Mouse (Mus musculus) lung, embryonic 15.5 days (tissue): ENCODE data around the gene Scn10a. TPM values are rescaled to one million over a fixed set of nuclear protein-coding genes. Genes with fewer than 3 reads are reported as not detected.

Source experiments
- ATAC-seq: fragments of 200-750 bp; cut with Nextera tagmentation; 2 replicates; pipeline ENCODE4 v1.8.0; 2017; ENCODE audit warnings: moderate number of reproducible peaks, borderline replicate concordance; ENCODE audit not compliant: low FRiP score, low TSS enrichment; ENCODE audit errors: extremely low read depth
- H3K27ac ChIP-seq: fragments of 300-500 bp; sonication (generic); 2 replicates; pipeline ENCODE4 v1.5.1; 2015; ENCODE audit warnings: moderate library complexity, mild to moderate bottlenecking, inconsistent platforms
- H3K27me3 ChIP-seq: fragments of 300-500 bp; sonication (generic); 2 replicates; pipeline ENCODE4 v1.6.1; 2015; ENCODE audit warnings: inconsistent platforms
- H3K36me3 ChIP-seq: fragments of 300-500 bp; sonication (generic); 2 replicates; pipeline ENCODE4 v1.6.1; 2015; ENCODE audit warnings: inconsistent platforms
- H3K4me1 ChIP-seq: fragments of 300-500 bp; sonication (generic); 2 replicates; pipeline ENCODE4 v1.6.1; 2015; ENCODE audit warnings: inconsistent platforms
- H3K4me2 ChIP-seq: fragments of 300-500 bp; sonication (generic); 2 replicates; pipeline ENCODE4 v1.6.1; 2015; ENCODE audit warnings: inconsistent platforms, mild to moderate bottlenecking, moderate library complexity
- H3K4me3 ChIP-seq: fragments of 300-500 bp; sonication (generic); 2 replicates; pipeline ENCODE4 v1.5.1; 2015; ENCODE audit warnings: mild to moderate bottlenecking, inconsistent platforms
- H3K9ac ChIP-seq: fragments of 300-500 bp; sonication (generic); 2 replicates; pipeline ENCODE4 v1.6.1; 2015; ENCODE audit warnings: inconsistent platforms
- H3K9me3 ChIP-seq: fragments of 300-500 bp; sonication (generic); 2 replicates; pipeline ENCODE4 v1.6.1; 2016; ENCODE audit warnings: inconsistent platforms
- WGBS: fragments of 180-500 bp; shearing (Covaris S2); methylation state at CpG from one replicate; pipeline ENCODE4 v1.1.7; 2015; 5-methylcytosine and 5-hydroxymethylcytosine counted together
- polyA plus RNA-seq: library from polyadenylated mRNA; unstranded; fragments of >200 nt; fragmentation: Nextera tagmentation; extraction: Ambion mirVana; gene quantifications from 2 replicates; pipeline ENCODE4 v1.2.1, GENCODE M21; 2015

Scn10a gene
- polyA plus RNA-seq, 1 experiment from 2014 or later = 0.09 TPM

DNA sequence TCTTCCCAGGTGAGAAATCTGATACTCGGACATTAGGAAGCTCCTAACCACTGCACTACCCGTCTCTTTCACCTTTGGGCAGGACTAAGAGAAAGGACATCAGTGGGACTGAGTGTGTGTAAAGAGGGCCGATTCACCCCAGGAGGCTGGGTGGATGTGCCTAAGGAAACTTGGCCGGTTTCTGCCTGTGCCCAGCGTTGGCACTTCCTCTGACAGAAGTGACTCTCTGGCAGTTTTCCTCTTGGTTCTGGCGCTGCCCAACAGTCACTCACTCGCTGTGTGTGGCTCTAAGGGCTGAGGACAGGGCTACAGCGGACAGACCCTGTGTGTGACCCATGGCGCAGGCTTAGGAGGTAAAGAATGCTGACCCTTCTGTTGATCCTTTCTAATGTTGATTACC lies 148.5 kb downstream of the Scn10a start:
- Histone ChIP-seq H3K36me3 (no peaks in the 10 kb centered on the region), H3K27me3 (peaks cover 58% of the 10 kb centered on the region), H3K4me2 (no peak overlapping the region), H3K27ac (no peak overlapping the region), H3K4me1 (peaks cover 3% of the 10 kb centered on the region; the same call in 1 of the 2 replicates), H3K9ac (no peak overlapping the region), H3K9me3 (no peaks in the 10 kb centered on the region), H3K4me3 (no peak overlapping the region)
- ATAC-seq = no peak
- WGBS = 22% methylated on average over 9 of the region's 9 CpGs

DNA sequence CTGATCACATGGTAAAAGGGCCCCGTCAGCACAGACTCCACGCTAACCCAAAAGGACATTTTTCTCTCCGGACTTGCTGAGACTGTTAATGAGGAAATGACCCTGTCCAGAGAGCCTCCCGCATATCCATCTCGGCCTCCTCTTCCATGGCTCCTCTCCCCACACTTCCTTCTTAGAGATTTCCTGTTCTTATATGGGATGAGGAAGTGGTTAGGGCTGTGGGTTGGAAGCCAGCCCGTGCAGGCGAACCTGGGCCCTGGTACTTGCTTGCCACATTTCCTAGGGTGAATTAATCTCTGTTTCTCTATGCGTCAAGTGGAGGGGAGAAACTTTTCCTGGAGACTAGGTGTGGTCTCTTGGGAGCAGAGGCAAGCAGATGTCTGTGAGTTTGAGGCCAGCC lies 150.4 kb downstream of the Scn10a start:
- ATAC-seq = no peak
- peaks cover 44% of the 10 kb centered on the region for H3K27me3 ChIP-seq

DNA sequence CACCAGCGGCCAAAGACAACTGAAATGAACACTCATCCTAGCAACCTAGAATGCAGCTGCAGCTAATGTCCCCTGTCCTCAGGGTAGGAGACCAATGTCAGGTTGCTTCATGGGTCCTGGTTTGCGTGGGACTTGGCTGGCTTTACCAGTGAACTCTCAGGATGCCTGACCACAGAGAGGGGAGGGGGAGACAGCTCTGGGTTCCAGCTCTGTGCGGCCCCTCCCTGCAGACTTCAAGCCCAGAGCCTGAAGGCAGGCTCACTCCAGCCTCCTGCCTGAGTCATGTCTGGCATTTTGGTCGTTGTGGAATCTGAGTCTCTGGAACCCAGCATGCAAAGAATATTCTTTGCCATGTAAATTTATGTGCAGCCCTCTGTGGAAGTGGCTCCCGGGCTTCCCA lies 151.3 kb downstream of the Scn10a start:
- no peak overlapping the region for H3K4me3 ChIP-seq
- H3K4me1 ChIP-seq = peaks cover 3% of the 10 kb centered on the region; the same call in 1 of the 2 replicates
- WGBS = 81% methylated on average over 5 of the region's 5 CpGs
- H3K4me2 ChIP-seq = no peak overlapping the region
- H3K27ac ChIP-seq = no peak overlapping the region
- no peak overlapping the region for H3K9ac ChIP-seq
- no peaks in the 10 kb centered on the region for H3K36me3 ChIP-seq
- H3K27me3 ChIP-seq = peaks cover 34% of the 10 kb centered on the region
- ATAC-seq = no peak
- H3K9me3 ChIP-seq = no peaks in the 10 kb centered on the region

More for the DNA sequence above, 150.4 kb downstream of the Scn10a start:
- 62% methylated on average over 8 of the region's 8 CpGs for WGBS
- Histone ChIP-seq H3K36me3 (no peaks in the 10 kb centered on the region), H3K4me1 (peaks cover 3% of the 10 kb centered on the region; the same call in 1 of the 2 replicates), H3K9ac (no peak overlapping the region), H3K27ac (no peak overlapping the region), H3K4me2 (no peak overlapping the region), H3K9me3 (no peaks in the 10 kb centered on the region), H3K4me3 (no peak overlapping the region)

GRCm38 (mm10) chr9:119566214-119566613 lies 152.9 kb downstream of the Scn10a start:
- Histone ChIP-seq H3K36me3 (no peaks in the 10 kb centered on the region), H3K4me2 (no peak overlapping the region; the same call in 1 of the 2 replicates), H3K4me3 (no peak overlapping the region), H3K4me1 (peaks cover 7% of the 10 kb centered on the region; the same call in 1 of the 2 replicates), H3K27ac (no peak overlapping the region), H3K9ac (no peak overlapping the region), H3K9me3 (no peaks in the 10 kb centered on the region), H3K27me3 (peaks cover 19% of the 10 kb centered on the region)
- WGBS = 12% methylated on average over 10 of the region's 10 CpGs
- peak; percentile 56; the same call in 1 of the 2 replicates for ATAC-seq

GRCm38 (mm10) chr9:119564803-119565202 lies 154.3 kb downstream of the Scn10a start:
- H3K4me2 ChIP-seq = no peak overlapping the region
- 57% methylated on average over 6 of the region's 6 CpGs for WGBS
- H3K27ac ChIP-seq = no peak overlapping the region
- H3K4me1 ChIP-seq = peaks cover 16% of the 10 kb centered on the region; the same call in 1 of the 2 replicates
- no peak for ATAC-seq
- H3K4me3 ChIP-seq = no peak overlapping the region
- no peaks in the 10 kb centered on the region for H3K9me3 ChIP-seq
- H3K9ac ChIP-seq = no peak overlapping the region
- no peaks in the 10 kb centered on the region for H3K36me3 ChIP-seq
- H3K27me3 ChIP-seq = peaks cover 5% of the 10 kb centered on the region; the same call in 1 of the 2 replicates

DNA sequence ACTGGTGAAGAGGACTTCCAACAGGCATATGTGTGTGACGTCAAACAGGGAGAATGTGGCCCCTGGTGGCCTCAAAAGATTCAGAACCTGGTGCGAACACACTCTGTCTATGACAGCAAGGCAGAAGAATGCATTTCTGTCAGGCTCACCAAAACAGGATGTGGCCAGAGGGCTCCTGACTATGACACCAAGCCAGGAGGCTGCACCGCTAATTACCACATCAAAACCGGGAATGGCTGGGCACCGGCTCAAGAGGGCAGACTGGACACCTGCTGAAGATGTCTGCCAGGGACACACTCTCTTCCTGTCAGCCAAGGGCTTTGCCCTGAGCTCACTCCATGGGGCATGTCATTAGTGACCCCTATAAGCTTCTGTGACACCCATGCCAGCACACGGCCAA lies 155.5 kb downstream of the Scn10a start:
- H3K4me2 ChIP-seq = no peak overlapping the region
- H3K4me1 ChIP-seq = peaks cover 22% of the 10 kb centered on the region
- WGBS = 68% methylated on average over 6 of the region's 6 CpGs

GRCm38 (mm10) chr9:119562256-119562655 lies 156.9 kb downstream of the Scn10a start:
- no peak overlapping the region for H3K4me3 ChIP-seq
- H3K27ac ChIP-seq = no peak overlapping the region
- WGBS = 59% methylated on average over 12 of the region's 12 CpGs
- peaks cover 27% of the 10 kb centered on the region for H3K4me1 ChIP-seq
- H3K4me2 ChIP-seq = no peak overlapping the region
- peaks cover 5% of the 10 kb centered on the region; the same call in 1 of the 2 replicates for H3K27me3 ChIP-seq
- H3K9me3 ChIP-seq = no peaks in the 10 kb centered on the region
- ATAC-seq = no peak
- H3K9ac ChIP-seq = no peak overlapping the region
- no peaks in the 10 kb centered on the region for H3K36me3 ChIP-seq

More for the DNA sequence above, 155.5 kb downstream of the Scn10a start:
- Histone ChIP-seq H3K27me3 (peaks cover 5% of the 10 kb centered on the region; the same call in 1 of the 2 replicates), H3K9me3 (no peaks in the 10 kb centered on the region), H3K27ac (no peak overlapping the region), H3K9ac (no peak overlapping the region), H3K4me3 (no peak overlapping the region), H3K36me3 (no peaks in the 10 kb centered on the region)
- ATAC-seq = no peak

- H3K4me3 ChIP-seq = no peak overlapping the region
- no peak overlapping the region for H3K27ac ChIP-seq
- no peaks in the 10 kb centered on the region for H3K9me3 ChIP-seq
- ATAC-seq = no peak
- peaks cover 5% of the 10 kb centered on the region; the same call in 1 of the 2 replicates for H3K27me3 ChIP-seq
- peaks cover 27% of the 10 kb centered on the region for H3K4me1 ChIP-seq
- H3K36me3 ChIP-seq = no peaks in the 10 kb centered on the region
- no peak overlapping the region for H3K9ac ChIP-seq
- 61% methylated on average over 8 of the region's 8 CpGs for WGBS
- H3K4me2 ChIP-seq = no peak overlapping the region
Observed at GRCm38 (mm10) chr9:119561746-119562145, 157.4 kb downstream of the Scn10a start.

GRCm38 (mm10) chr9:119559537-119560276 lies 159.4 kb downstream of the Scn10a start:
- Histone ChIP-seq H3K4me1 (peaks cover 24% of the 10 kb centered on the region), H3K27ac (no peak overlapping the region), H3K4me2 (no peak overlapping the region), H3K36me3 (no peaks in the 10 kb centered on the region), H3K4me3 (no peak overlapping the region), H3K27me3 (no peaks in the 10 kb centered on the region), H3K9me3 (no peaks in the 10 kb centered on the region), H3K9ac (no peak overlapping the region)
- no peak for ATAC-seq
- 39% methylated on average over 16 of the region's 16 CpGs for WGBS

Other genes with a start within 250 kb of the Scn10a start
- 0.79 and 0.87 TPM in 2 replicates for gene Scn5a, start 140.3 kb downstream of the Scn10a start, polyA plus RNA-seq
- gene Scn11a, start 106.1 kb upstream of the Scn10a start, polyA plus RNA-seq = not detected in 2 replicates
- 53.3 and 54.1 TPM in 2 replicates for gene Wdr48, start 175.6 kb upstream of the Scn10a start, polyA plus RNA-seq
- 31.1 and 35.6 TPM in 2 replicates for gene Gorasp1, start 218.2 kb upstream of the Scn10a start, polyA plus RNA-seq
- gene Ttc21a, start 218.3 kb upstream of the Scn10a start, polyA plus RNA-seq = 0.67 and 1.1 TPM in 2 replicates